Mouse (Mus musculus): ENCODE measurements at regions not wholly inside any gene's neighbourhood (a gene's known extent, or its start where the extent isn't known, plus 50 kb on each side); places are given as distances from the start of the nearest gene placed in this dataset.
A peak's percentile ranks its signal among the peaks of the same experiment; 100 is the strongest.

- Histone ChIP-seq H3K27ac (replicated peaks; ENCODE audit: insufficient read depth, low read depth, low read length) (no peak overlapping the region), H3K79me2 (ENCODE audit: control insufficient read depth, insufficient read depth, low read length) (no peaks in the 10 kb centered on the region), H3K4me1 (ENCODE audit: control insufficient read depth, insufficient read depth, low read length) (peaks cover 4% of the 10 kb centered on the region; the same call in 1 of the 2 replicates), H3K9ac (ENCODE audit: low read depth, low read length) (no peak overlapping the region), H3K36me3 (ENCODE audit: control insufficient read depth, insufficient read depth, low read length) (no peaks in the 10 kb centered on the region), H3K4me3 (ENCODE audit: insufficient read depth, low read depth, low read length) (no peak overlapping the region), H3K27me3 (ENCODE audit: control insufficient read depth, insufficient read depth, low read length) (no peaks in the 10 kb centered on the region)
- DNase-seq (ENCODE audit: extremely low read depth, low read depth, low spot score) = peak; percentile 82
- TF ChIP-seq POLR2A (IDR thresholded peaks at IDR 0.05; ENCODE audit: extremely low read depth, insufficient read depth, low read length) (no peak), CTCF (IDR thresholded peaks at IDR 0.05; ENCODE audit: low read depth, low read length) (no peak)
- 73% methylated on average over 8 of the region's 8 CpGs for WGBS
Observed at GRCm38 (mm10) chr3:41351091-41351685, 204.3 kb upstream of the Jade1 start.

GRCm38 (mm10) chr3:41350331-41350730, 205.2 kb upstream of the Jade1 start:
- TF ChIP-seq CTCF (IDR thresholded peaks at IDR 0.05; ENCODE audit: low read depth, low read length) (no peak), POLR2A (IDR thresholded peaks at IDR 0.05; ENCODE audit: extremely low read depth, insufficient read depth, low read length) (no peak)
- H3K4me1 ChIP-seq (ENCODE audit: control insufficient read depth, insufficient read depth, low read length) = peaks cover 4% of the 10 kb centered on the region; the same call in 1 of the 2 replicates
- no peak overlapping the region for H3K9ac ChIP-seq (ENCODE audit: low read depth, low read length)
- H3K27me3 ChIP-seq (ENCODE audit: control insufficient read depth, insufficient read depth, low read length) = no peaks in the 10 kb centered on the region
- H3K4me3 ChIP-seq (ENCODE audit: insufficient read depth, low read depth, low read length) = no peak overlapping the region
- no peaks in the 10 kb centered on the region for H3K36me3 ChIP-seq (ENCODE audit: control insufficient read depth, insufficient read depth, low read length)
- no peaks in the 10 kb centered on the region for H3K79me2 ChIP-seq (ENCODE audit: control insufficient read depth, insufficient read depth, low read length)
- H3K27ac ChIP-seq (replicated peaks; ENCODE audit: insufficient read depth, low read depth, low read length) = no peak overlapping the region
- no peak for DNase-seq (ENCODE audit: extremely low read depth, low read depth, low spot score)
- WGBS = 60% methylated on average over 3 of the region's 3 CpGs

- Histone ChIP-seq H3K9ac (ENCODE audit: low read depth, low read length) (no peak overlapping the region), H3K27ac (replicated peaks; ENCODE audit: insufficient read depth, low read depth, low read length) (no peak overlapping the region), H3K27me3 (ENCODE audit: control insufficient read depth, insufficient read depth, low read length) (no peaks in the 10 kb centered on the region), H3K4me3 (ENCODE audit: insufficient read depth, low read depth, low read length) (no peak overlapping the region), H3K4me1 (ENCODE audit: control insufficient read depth, insufficient read depth, low read length) (peaks cover 4% of the 10 kb centered on the region; the same call in 1 of the 2 replicates), H3K79me2 (ENCODE audit: control insufficient read depth, insufficient read depth, low read length) (no peaks in the 10 kb centered on the region), H3K36me3 (ENCODE audit: control insufficient read depth, insufficient read depth, low read length) (no peaks in the 10 kb centered on the region)
- peak; percentile 30 for DNase-seq (ENCODE audit: extremely low read depth, low read depth, low spot score)
- TF ChIP-seq CTCF (IDR thresholded peaks at IDR 0.05; ENCODE audit: low read depth, low read length) (peak; percentile 58), POLR2A (IDR thresholded peaks at IDR 0.05; ENCODE audit: extremely low read depth, insufficient read depth, low read length) (no peak)
- WGBS = 61% methylated on average over 1 of the region's 1 CpGs
Observed at GRCm38 (mm10) chr3:41348795-41349194, 206.7 kb upstream of the Jade1 start.

- no peak overlapping the region for H3K27ac ChIP-seq (replicated peaks; ENCODE audit: insufficient read depth, low read depth, low read length)
- H3K36me3 ChIP-seq (ENCODE audit: control insufficient read depth, insufficient read depth, low read length) = no peaks in the 10 kb centered on the region
- TF ChIP-seq POLR2A (IDR thresholded peaks at IDR 0.05; ENCODE audit: extremely low read depth, insufficient read depth, low read length) = no peak
- TF ChIP-seq CTCF (IDR thresholded peaks at IDR 0.05; ENCODE audit: low read depth, low read length) = no peak
- no peak overlapping the region for H3K4me3 ChIP-seq (ENCODE audit: insufficient read depth, low read depth, low read length)
- no peaks in the 10 kb centered on the region for H3K27me3 ChIP-seq (ENCODE audit: control insufficient read depth, insufficient read depth, low read length)
- WGBS = 78% methylated on average over 5 of the region's 5 CpGs
- H3K79me2 ChIP-seq (ENCODE audit: control insufficient read depth, insufficient read depth, low read length) = no peaks in the 10 kb centered on the region
- H3K4me1 ChIP-seq (ENCODE audit: control insufficient read depth, insufficient read depth, low read length) = peaks cover 4% of the 10 kb centered on the region; the same call in 1 of the 2 replicates
- no peak overlapping the region for H3K9ac ChIP-seq (ENCODE audit: low read depth, low read length)
- no peak for DNase-seq (ENCODE audit: extremely low read depth, low read depth, low spot score)
Observed at GRCm38 (mm10) chr3:41346863-41347262, 208.7 kb upstream of the Jade1 start.

- TF ChIP-seq CTCF (IDR thresholded peaks at IDR 0.05; ENCODE audit: low read depth, low read length) (no peak), POLR2A (IDR thresholded peaks at IDR 0.05; ENCODE audit: extremely low read depth, insufficient read depth, low read length) (no peak)
- H3K4me1 ChIP-seq (ENCODE audit: control insufficient read depth, insufficient read depth, low read length) = no peaks in the 10 kb centered on the region
- no peak for DNase-seq (ENCODE audit: extremely low read depth, low read depth, low spot score)
- H3K36me3 ChIP-seq (ENCODE audit: control insufficient read depth, insufficient read depth, low read length) = no peaks in the 10 kb centered on the region
- H3K27me3 ChIP-seq (ENCODE audit: control insufficient read depth, insufficient read depth, low read length) = no peaks in the 10 kb centered on the region
- H3K27ac ChIP-seq (replicated peaks; ENCODE audit: insufficient read depth, low read depth, low read length) = no peak overlapping the region
- no peaks in the 10 kb centered on the region for H3K79me2 ChIP-seq (ENCODE audit: control insufficient read depth, insufficient read depth, low read length)
- no peak overlapping the region for H3K4me3 ChIP-seq (ENCODE audit: insufficient read depth, low read depth, low read length)
- WGBS = 93% methylated on average over 2 of the region's 2 CpGs
- H3K9ac ChIP-seq (ENCODE audit: low read depth, low read length) = no peak overlapping the region
Observed at GRCm38 (mm10) chr3:41343431-41343830, 212.1 kb upstream of the Jade1 start.

- H3K9ac ChIP-seq (ENCODE audit: low read depth, low read length) = no peak overlapping the region
- no peaks in the 10 kb centered on the region for H3K27me3 ChIP-seq (ENCODE audit: control insufficient read depth, insufficient read depth, low read length)
- WGBS = 82% methylated on average over 7 of the region's 7 CpGs
- no peak for DNase-seq (ENCODE audit: extremely low read depth, low read depth, low spot score)
- H3K36me3 ChIP-seq (ENCODE audit: control insufficient read depth, insufficient read depth, low read length) = no peaks in the 10 kb centered on the region
- no peak for TF ChIP-seq CTCF (IDR thresholded peaks at IDR 0.05; ENCODE audit: low read depth, low read length)
- no peak for TF ChIP-seq POLR2A (IDR thresholded peaks at IDR 0.05; ENCODE audit: extremely low read depth, insufficient read depth, low read length)
- no peak overlapping the region for H3K4me3 ChIP-seq (ENCODE audit: insufficient read depth, low read depth, low read length)
- H3K4me1 ChIP-seq (ENCODE audit: control insufficient read depth, insufficient read depth, low read length) = no peaks in the 10 kb centered on the region
- H3K27ac ChIP-seq (replicated peaks; ENCODE audit: insufficient read depth, low read depth, low read length) = no peak overlapping the region
- H3K79me2 ChIP-seq (ENCODE audit: control insufficient read depth, insufficient read depth, low read length) = no peaks in the 10 kb centered on the region
Observed at GRCm38 (mm10) chr3:41332481-41332880, 223.1 kb upstream of the Jade1 start.
